Comparison of ENCODE assay signal across 33 mouse cellular contexts in genomic region chr7:101551530-101551929, GRCm38 (mm10). TPM values are rescaled to one million over a fixed set of nuclear protein-coding genes. Genes with fewer than 3 reads are reported as not detected.
DNase-seq lines count a peak whose midpoint lies in the region; ATAC-seq and TF ChIP-seq lines count a peak whose summit lies in the region.
"Had no signal": no experiment of that assay in that cellular context is flagged by ENCODE, and none has a peak within 500 bp of the region (broad histone marks: within the 10 kb centered on the region; RNA-seq: fewer than 3 reads in every experiment).

No protein-coding gene starts in this region.

- no peaks in the 10 kb centered on the region for H3K79me2 ChIP-seq in macrophage (ENCODE audit: inconsistent target)

- no peak for ATAC-seq in CD4-positive, CD25-positive, alpha-beta regulatory T cell, adult 4 months
- ATAC-seq: hindbrain, postnatal 0 days; midbrain, embryonic 16.5 days; Patski had no signal

- intact Hi-C loops in heart, postnatal 25 days (cut with DNase I) = no loop called here

- peak; percentile 42 for DNase-seq in CD4-positive, CD25-positive, alpha-beta regulatory T cell, adult 2 months (ENCODE audit: low read depth, low spot score)
- no peak for DNase-seq in spleen, adult 2 months (ENCODE audit: low read depth in 1 of 2, low spot score in 2 of 2)
- DNase-seq in spleen, adult 12 weeks (ENCODE audit: low spot score) = no peak
- DNase-seq in cerebellum, adult 18-20 months = no peak
- no peak for DNase-seq in thymus, postnatal 14 days
- no peak for DNase-seq in heart, postnatal 25 days (ENCODE audit: low spot score)
- DNase-seq: cerebellum, adult 2 months; cerebellum, postnatal 25 days; heart, postnatal 10 days; kidney, adult 8-10 months; kidney, postnatal 14 days; liver, embryonic 13.5 days; lung, postnatal 36 days; right cerebral cortex, adult 18-20 months had no signal

- H3K36me3 ChIP-seq in spleen, adult 2 months (ENCODE audit: control insufficient read depth, insufficient read depth, low read length) = no peaks in the 10 kb centered on the region
- no peaks in the 10 kb centered on the region for H3K36me3 ChIP-seq in macrophage (ENCODE audit: inconsistent target)
- H3K36me3 ChIP-seq: embryonic facial prominence, embryonic 12.5 days; forebrain, embryonic 12.5 days; G1E; heart, embryonic 12.5 days; limb, embryonic 10.5 days; liver, embryonic 13.5 days; lung, embryonic 15.5 days; midbrain, embryonic 10.5 days; neural tube, embryonic 15.5 days had no signal

- TF ChIP-seq CTCF in spleen, adult 2 months (IDR thresholded peaks at IDR 0.05; ENCODE audit: extremely low read depth, insufficient read depth, insufficient read length, insufficient replicate concordance) = no peak

- H3K4me3 ChIP-seq in spleen, adult 2 months (ENCODE audit: extremely low read depth, insufficient read depth, insufficient read length) = no peak overlapping the region
- H3K4me3 ChIP-seq in macrophage (ENCODE audit: inconsistent target) = no peak overlapping the region
- H3K4me3 ChIP-seq: embryonic facial prominence, embryonic 12.5 days; erythroblast, embryonic 14.5 days; forebrain, embryonic 12.5 days; heart, embryonic 12.5 days; limb, embryonic 10.5 days; liver, embryonic 13.5 days; lung, embryonic 15.5 days; midbrain, embryonic 10.5 days; neural tube, embryonic 15.5 days had no signal

- WGBS in spleen, adult 2 months = 69% methylated on average over 1 of the region's 1 CpGs
- WGBS in macrophage (ENCODE audit: missing documents) = 40% methylated on average over 1 of the region's 1 CpGs

- no peak for TF ChIP-seq POLR2A in spleen, adult 2 months (IDR thresholded peaks at IDR 0.05; ENCODE audit: low read depth, low read length)

- peaks cover 9% of the 10 kb centered on the region; the same call in 1 of the 2 replicates for H3K4me1 ChIP-seq in spleen, adult 2 months (ENCODE audit: control insufficient read depth, insufficient read depth, insufficient read length)
- H3K4me1 ChIP-seq: embryonic facial prominence, embryonic 12.5 days; forebrain, embryonic 12.5 days; limb, embryonic 10.5 days; liver, embryonic 13.5 days; lung, embryonic 15.5 days; neural tube, embryonic 15.5 days had no signal

- no peaks in the 10 kb centered on the region for H3K27me3 ChIP-seq in spleen, adult 2 months (ENCODE audit: control insufficient read depth, insufficient read depth, low read length)
- H3K27me3 ChIP-seq: embryonic facial prominence, embryonic 12.5 days; forebrain, embryonic 12.5 days; heart, embryonic 12.5 days; liver, embryonic 13.5 days; lung, embryonic 15.5 days; neural tube, embryonic 15.5 days; Patski had no signal

- peak overlapping the region; percentile 80 for H3K27ac ChIP-seq in spleen, adult 2 months (ENCODE audit: insufficient read depth, low read length)
- peak overlapping the region; percentile 44 for H3K27ac ChIP-seq in macrophage
- H3K27ac ChIP-seq: embryonic facial prominence, embryonic 12.5 days; forebrain, embryonic 12.5 days; hindbrain, postnatal 0 days; limb, embryonic 10.5 days; liver, embryonic 13.5 days; lung, embryonic 15.5 days; midbrain, embryonic 10.5 days; neural tube, embryonic 15.5 days had no signal

RNA-seq across cellular contexts. Expression of gene Art2b, which starts 33.9 kb away (rescaled TPM):
- 100 to 1,000 TPM; 144 to 219 TPM for polyA plus RNA-seq in CD4-positive, CD25-positive, alpha-beta regulatory T cell, adult 4 months (2017; shearing (Covaris generic))
- polyA plus RNA-seq in spleen, adult 2 months (2012; rRNA removed) = 9.5 and 11.7 TPM in 2 replicates
- total RNA-seq in macrophage (2018; cell fraction: chromatin; rRNA removed) = 1 to 10 TPM in 13 of 26 experiments, under 1 TPM in 3, not detected in 10; 0.41 to 6.5 (median 3.6) TPM
- total RNA-seq in macrophage (2018; cell fraction: cytosol; rRNA removed) = 1 to 10 TPM in 13 of 26 experiments, under 1 TPM in 13; 0.14 to 5.2 (median 0.97) TPM
- total RNA-seq in macrophage (2018; cell fraction: nucleus; rRNA removed) = 1 to 10 TPM in 17 of 26 experiments, under 1 TPM in 5, not detected in 4; 0.30 to 7.8 (median 3.0) TPM
- 1.4 to 1.6 TPM in 2 of 3 replicates, not detected in the other for polyA plus RNA-seq in macrophage (2018)
- total RNA-seq in heart, postnatal 25 days (2021) = not detected
- total RNA-seq: CH12.LX; G1E; gastrocnemius, adult 8-10 months; heart, postnatal 10 days; hindbrain, postnatal 0 days; layer of hippocampus, adult 18-20 months; layer of hippocampus, postnatal 14 days had no signal
- polyA plus RNA-seq: cerebellum, adult 2 months; embryonic facial prominence, embryonic 12.5 days; erythroblast, embryonic 14.5 days; forebrain, embryonic 12.5 days; G1E; heart, embryonic 12.5 days; hindbrain, embryonic 11.5 days; hindbrain, postnatal 0 days; limb, embryonic 10.5 days; liver, embryonic 13.5 days; lung, embryonic 15.5 days; midbrain, embryonic 10.5 days; midbrain, embryonic 16.5 days; neural tube, embryonic 15.5 days; Patski had no signal

Comparison
In these comparisons a context has a peak if more than half of its experiments do, and no peak if none do; other contexts are left out.
1. RNA of gene Art2b, which starts 33.9 kb away (polyA plus RNA-seq): 144 to 219 TPM in CD4-positive, CD25-positive, alpha-beta regulatory T cell, adult 4 months; 9.5 to 11.7 TPM in spleen, adult 2 months and 1.4 to 1.6 TPM in macrophage; every median in the first group is over 10 times any median in the second.